Mouse (Mus musculus): ENCODE measurements at regions not wholly inside any gene's neighbourhood (a gene's known extent, or its start where the extent isn't known, plus 50 kb on each side); places are given as distances from the start of the nearest gene placed in this dataset.

GRCm38 (mm10) chr8:115597226-115597953 is 110.2 kb downstream of the Maf start:
- no peak overlapping the region for H3K27ac ChIP-seq (ENCODE audit: control insufficient read depth, insufficient read depth, low read depth, low read length, poor library complexity)
- no peaks in the 10 kb centered on the region; the same call in 1 of the 2 replicates for H3K4me1 ChIP-seq (ENCODE audit: control insufficient read depth, insufficient read depth, low read length)
- TF ChIP-seq CTCF (IDR thresholded peaks at IDR 0.05; ENCODE audit: control insufficient read depth, insufficient read depth, low read length), result no peak
- TF ChIP-seq POLR2A (IDR thresholded peaks at IDR 0.05; ENCODE audit: borderline replicate concordance, control insufficient read depth, low read depth, low read length), result no peak
- no peak overlapping the region for H3K4me3 ChIP-seq (replicated peaks; ENCODE audit: control insufficient read depth, low read depth, low read length)
- WGBS, result 4% methylated on average over 10 of the region's 10 CpGs

GRCm38 (mm10) chr8:115589721-115590120 is 117.9 kb downstream of the Maf start:
- WGBS, result 92% methylated on average over 2 of the region's 2 CpGs
- Histone ChIP-seq H3K4me1 (ENCODE audit: control insufficient read depth, insufficient read depth, low read length) (no peaks in the 10 kb centered on the region), H3K27ac (ENCODE audit: control insufficient read depth, insufficient read depth, low read depth, low read length, poor library complexity) (no peak overlapping the region), H3K4me3 (replicated peaks; ENCODE audit: control insufficient read depth, low read depth, low read length) (no peak overlapping the region)
- TF ChIP-seq POLR2A (IDR thresholded peaks at IDR 0.05; ENCODE audit: borderline replicate concordance, control insufficient read depth, low read depth, low read length) (no peak), CTCF (IDR thresholded peaks at IDR 0.05; ENCODE audit: control insufficient read depth, insufficient read depth, low read length) (no peak)

- Histone ChIP-seq H3K27ac (ENCODE audit: control insufficient read depth, insufficient read depth, low read depth, low read length, poor library complexity) (no peak overlapping the region), H3K4me1 (ENCODE audit: control insufficient read depth, insufficient read depth, low read length) (no peaks in the 10 kb centered on the region), H3K4me3 (replicated peaks; ENCODE audit: control insufficient read depth, low read depth, low read length) (no peak overlapping the region)
- WGBS, result 84% methylated on average over 2 of the region's 2 CpGs
- TF ChIP-seq CTCF (IDR thresholded peaks at IDR 0.05; ENCODE audit: control insufficient read depth, insufficient read depth, low read length) (no peak), POLR2A (IDR thresholded peaks at IDR 0.05; ENCODE audit: borderline replicate concordance, control insufficient read depth, low read depth, low read length) (no peak)
Observed at GRCm38 (mm10) chr8:115589076-115589475, 118.5 kb downstream of the Maf start.

- WGBS, result 73% methylated on average over 8 of the region's 8 CpGs
- Histone ChIP-seq H3K4me1 (ENCODE audit: control insufficient read depth, insufficient read depth, low read length) (no peaks in the 10 kb centered on the region), H3K4me3 (replicated peaks; ENCODE audit: control insufficient read depth, low read depth, low read length) (no peak overlapping the region), H3K27ac (ENCODE audit: control insufficient read depth, insufficient read depth, low read depth, low read length, poor library complexity) (no peak overlapping the region)
- no peak for TF ChIP-seq CTCF (IDR thresholded peaks at IDR 0.05; ENCODE audit: control insufficient read depth, insufficient read depth, low read length)
- TF ChIP-seq POLR2A (IDR thresholded peaks at IDR 0.05; ENCODE audit: borderline replicate concordance, control insufficient read depth, low read depth, low read length), result no peak
Observed at GRCm38 (mm10) chr8:115584311-115584907, 123.2 kb downstream of the Maf start.

GRCm38 (mm10) chr8:115583221-115583620 is 124.4 kb downstream of the Maf start:
- WGBS, result 87% methylated on average over 5 of the region's 5 CpGs
- no peak for TF ChIP-seq POLR2A (IDR thresholded peaks at IDR 0.05; ENCODE audit: borderline replicate concordance, control insufficient read depth, low read depth, low read length)
- no peak for TF ChIP-seq CTCF (IDR thresholded peaks at IDR 0.05; ENCODE audit: control insufficient read depth, insufficient read depth, low read length)
- no peak overlapping the region for H3K27ac ChIP-seq (ENCODE audit: control insufficient read depth, insufficient read depth, low read depth, low read length, poor library complexity)
- H3K4me3 ChIP-seq (replicated peaks; ENCODE audit: control insufficient read depth, low read depth, low read length), result no peak overlapping the region
- no peaks in the 10 kb centered on the region for H3K4me1 ChIP-seq (ENCODE audit: control insufficient read depth, insufficient read depth, low read length)

- Histone ChIP-seq H3K4me1 (ENCODE audit: control insufficient read depth, insufficient read depth, low read length) (no peaks in the 10 kb centered on the region), H3K4me3 (replicated peaks; ENCODE audit: control insufficient read depth, low read depth, low read length) (no peak overlapping the region), H3K27ac (ENCODE audit: control insufficient read depth, insufficient read depth, low read depth, low read length, poor library complexity) (no peak overlapping the region)
- 38% methylated on average over 6 of the region's 6 CpGs for WGBS
- TF ChIP-seq POLR2A (IDR thresholded peaks at IDR 0.05; ENCODE audit: borderline replicate concordance, control insufficient read depth, low read depth, low read length) (no peak), CTCF (IDR thresholded peaks at IDR 0.05; ENCODE audit: control insufficient read depth, insufficient read depth, low read length) (no peak)
Observed at GRCm38 (mm10) chr8:115581940-115582517, 125.6 kb downstream of the Maf start.

GRCm38 (mm10) chr8:115568394-115568793 is 139.2 kb downstream of the Maf start:
- WGBS, result 4% methylated on average over 7 of the region's 7 CpGs
- no peak for TF ChIP-seq POLR2A (IDR thresholded peaks at IDR 0.05; ENCODE audit: borderline replicate concordance, control insufficient read depth, low read depth, low read length)
- Histone ChIP-seq H3K27ac (ENCODE audit: control insufficient read depth, insufficient read depth, low read depth, low read length, poor library complexity) (no peak overlapping the region), H3K4me3 (replicated peaks; ENCODE audit: control insufficient read depth, low read depth, low read length) (no peak overlapping the region), H3K4me1 (ENCODE audit: control insufficient read depth, insufficient read depth, low read length) (no peaks in the 10 kb centered on the region)

- 56% methylated on average over 5 of the region's 5 CpGs for WGBS
- H3K27ac ChIP-seq (ENCODE audit: control insufficient read depth, insufficient read depth, low read depth, low read length, poor library complexity), result no peak overlapping the region
- peaks cover 2% of the 10 kb centered on the region; the same call in 1 of the 2 replicates for H3K4me1 ChIP-seq (ENCODE audit: control insufficient read depth, insufficient read depth, low read length)
Observed at GRCm38 (mm10) chr8:115565768-115566167, 141.8 kb downstream of the Maf start.

More at GRCm38 (mm10) chr8:115565768-115566167, 141.8 kb downstream of the Maf start:
- TF ChIP-seq POLR2A (IDR thresholded peaks at IDR 0.05; ENCODE audit: borderline replicate concordance, control insufficient read depth, low read depth, low read length) (no peak), CTCF (IDR thresholded peaks at IDR 0.05; ENCODE audit: control insufficient read depth, insufficient read depth, low read length) (no peak)
- no peak overlapping the region for H3K4me3 ChIP-seq (replicated peaks; ENCODE audit: control insufficient read depth, low read depth, low read length)
